Mouse (Mus musculus) right cerebral cortex, adult 18-20 months (tissue): ENCODE results near the gene Tnfrsf8.

ENCODE experiments used
- DNase-seq: peaks from one replicate; pipeline ENCODE4 v3.0.0; 2022; ENCODE audit warnings: mixed read lengths

Gene Tnfrsf8

DNA sequence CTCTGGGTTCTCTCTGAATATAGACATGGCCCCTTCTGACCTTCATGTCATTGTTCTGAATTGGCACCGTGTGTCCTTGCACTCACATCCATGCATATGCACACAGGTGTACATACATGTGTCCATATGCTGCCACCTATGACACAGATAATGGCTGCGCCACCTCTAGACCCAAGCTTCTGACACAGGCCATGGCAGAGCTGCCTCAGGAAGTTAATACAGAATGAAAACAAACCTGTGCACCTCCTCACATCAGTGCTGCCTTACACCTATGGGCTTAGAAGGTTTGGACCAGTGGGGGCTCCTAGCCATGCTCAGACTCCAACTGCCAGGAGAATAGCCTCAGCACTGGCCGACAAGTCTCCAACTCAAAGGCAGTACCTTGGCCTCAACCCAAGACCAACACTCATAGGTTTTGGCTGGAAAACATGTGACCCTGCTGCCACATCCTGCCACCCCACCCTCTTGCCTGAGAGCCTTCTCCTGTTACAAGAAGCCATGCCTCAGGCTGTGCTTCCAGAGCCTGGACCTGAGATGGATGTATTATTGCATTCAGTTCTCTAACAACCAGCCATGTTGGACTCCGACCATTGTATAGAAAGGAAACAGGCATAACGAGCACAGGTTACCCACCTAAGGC is 85.3 kb downstream of the Tnfrsf8 start:
- DNase-seq: no peak

DNA sequence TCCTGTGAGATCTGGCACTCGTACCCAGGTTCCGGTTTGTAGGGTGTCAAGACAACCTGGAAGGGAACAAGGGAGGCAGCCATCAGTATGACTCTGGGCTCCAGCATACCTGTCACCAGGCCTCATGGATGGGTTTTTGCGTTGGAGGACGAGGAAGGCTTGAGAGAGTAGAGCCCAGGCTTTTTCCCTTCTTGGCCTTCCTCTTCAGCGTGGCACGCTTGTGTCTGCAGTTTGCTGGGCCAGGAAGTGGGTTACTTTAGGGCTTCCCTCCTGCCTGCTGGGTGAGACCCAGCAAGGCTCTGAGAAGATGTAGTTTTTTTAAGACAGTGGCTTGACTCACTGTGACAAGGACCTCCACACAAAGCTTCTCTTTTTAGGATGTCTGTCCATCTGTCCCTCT is 85.9 kb downstream of the Tnfrsf8 start:
- DNase-seq: no peak

DNA sequence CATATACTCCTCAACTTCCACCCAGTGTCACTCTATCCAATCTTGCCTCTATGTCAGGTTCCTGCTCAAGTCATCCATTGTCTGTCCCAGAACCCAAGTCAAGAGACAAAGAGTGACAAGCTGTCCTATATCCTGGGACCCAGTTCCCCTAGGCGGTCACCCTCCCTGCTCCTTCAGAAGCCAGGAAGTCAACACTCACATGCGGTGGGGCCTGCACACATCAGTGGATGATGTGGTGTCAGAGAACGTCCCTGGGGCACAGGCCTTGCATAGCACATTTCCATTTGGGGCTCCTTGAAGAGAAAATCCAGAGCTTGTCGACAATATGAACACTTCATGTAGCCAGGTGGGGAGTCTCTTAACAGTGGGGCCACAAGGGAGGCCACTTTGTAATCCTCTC is 90.4 kb downstream of the Tnfrsf8 start:
- no peak for DNase-seq

GRCm38 (mm10) chr4:145222064-145222463 is 92.9 kb downstream of the Tnfrsf8 start:
- DNase-seq: no peak

DNA sequence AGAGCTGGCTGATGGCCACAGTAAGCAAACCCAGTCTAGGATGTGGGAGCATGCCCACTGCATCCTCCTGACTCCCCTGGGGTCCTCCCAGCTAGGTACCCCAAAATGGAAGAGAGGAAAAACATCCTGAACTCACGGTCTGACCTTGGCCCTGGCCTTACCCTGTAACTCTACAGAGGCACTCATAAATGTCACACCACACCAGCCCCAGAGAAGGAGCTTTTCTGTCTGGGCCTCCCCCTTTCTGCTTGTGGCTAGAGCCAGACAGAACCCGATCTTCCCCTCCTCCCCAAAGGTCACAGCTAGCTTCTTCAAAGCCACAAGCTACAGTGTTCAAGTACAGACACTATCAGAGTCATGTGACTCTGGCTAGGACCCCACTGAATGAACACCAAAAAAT is 93.6 kb downstream of the Tnfrsf8 start:
- DNase-seq: no peak

- DNase-seq: no peak
These were observed 95.0 kb downstream of the Tnfrsf8 start for GRCm38 (mm10) chr4:145220001-145220400.

- no peak for DNase-seq
These were observed 95.6 kb downstream of the Tnfrsf8 start for GRCm38 (mm10) chr4:145219240-145219985.

GRCm38 (mm10) chr4:145217837-145218236 is 97.1 kb downstream of the Tnfrsf8 start:
- no peak for DNase-seq
